Mouse (Mus musculus): Measurements from ENCODE around the gene Zfhx3. TPM values are rescaled to one million over a fixed set of nuclear protein-coding genes. Genes with fewer than 3 reads are reported as not detected.
A peak's percentile ranks its signal among the peaks of the same experiment; 100 is the strongest.

The Zfhx3 gene
- polyA plus RNA-seq, 1 experiment from 2014 or later: 27.5 TPM

GRCm38 (mm10) chr8:108709928-108710606 lies 767.6 kb downstream of the Zfhx3 start:
- H3K9me3 ChIP-seq (replicated peaks; ENCODE audit: control insufficient read depth, low read length): no peaks in the 10 kb centered on the region
- peak overlapping the region; percentile 22; the same call in 1 of the 2 replicates for H3K9ac ChIP-seq (replicated peaks; ENCODE audit: low read length)
- peaks cover 18% of the 10 kb centered on the region for H3K4me1 ChIP-seq (ENCODE audit: control insufficient read depth, insufficient read depth, low read length)
- no peaks in the 10 kb centered on the region for H3K36me3 ChIP-seq (replicated peaks; ENCODE audit: control insufficient read depth, insufficient read depth, low read depth, low read length)
- H3K27ac ChIP-seq (replicated peaks; ENCODE audit: low read depth, low read length): 0 out of 2 replicates have a peak overlapping the region, but pooled peaks have one; percentile 15
- H3K4me2 ChIP-seq (ENCODE audit: low read depth, low read length): no peak overlapping the region; the same call in 1 of the 2 replicates
- no peaks in the 10 kb centered on the region for H3K27me3 ChIP-seq (ENCODE audit: control insufficient read depth, insufficient read depth, low read length)
- DNase-seq (ENCODE audit: low spot score) (no peak), ATAC-seq (replicated peaks; ENCODE audit: insufficient number of reproducible peaks, low FRiP score, low TSS enrichment, low read depth) (no peak)
- no peak overlapping the region for H3K4me3 ChIP-seq (ENCODE audit: low read depth, low read length)
- 16% methylated on average over 13 of the region's 13 CpGs for WGBS

GRCm38 (mm10) chr8:108710607-108711489 lies 768.4 kb downstream of the Zfhx3 start:
- no peaks in the 10 kb centered on the region for H3K36me3 ChIP-seq (replicated peaks; ENCODE audit: control insufficient read depth, insufficient read depth, low read depth, low read length)
- no peaks in the 10 kb centered on the region for H3K9me3 ChIP-seq (replicated peaks; ENCODE audit: control insufficient read depth, low read length)
- H3K27ac ChIP-seq (replicated peaks; ENCODE audit: low read depth, low read length): peak overlapping the region; percentile 29; the same call in 1 of the 2 replicates
- H3K4me1 ChIP-seq (ENCODE audit: control insufficient read depth, insufficient read depth, low read length): peaks cover 18% of the 10 kb centered on the region
- no peaks in the 10 kb centered on the region for H3K27me3 ChIP-seq (ENCODE audit: control insufficient read depth, insufficient read depth, low read length)
- WGBS: 4% methylated on average over 8 of the region's 8 CpGs
- no peak overlapping the region for H3K4me3 ChIP-seq (ENCODE audit: low read depth, low read length)
- ATAC-seq (replicated peaks; ENCODE audit: insufficient number of reproducible peaks, low FRiP score, low TSS enrichment, low read depth): no peak
- H3K9ac ChIP-seq (replicated peaks; ENCODE audit: low read length): peak overlapping the region; percentile 22; the same call in 1 of the 2 replicates
- no peak for DNase-seq (ENCODE audit: low spot score)
- peak overlapping the region; percentile 28; the same call in 1 of the 2 replicates for H3K4me2 ChIP-seq (ENCODE audit: low read depth, low read length)

- peak overlapping the region; percentile 28; the same call in 1 of the 2 replicates for H3K4me2 ChIP-seq (ENCODE audit: low read depth, low read length)
- ATAC-seq (replicated peaks; ENCODE audit: insufficient number of reproducible peaks, low FRiP score, low TSS enrichment, low read depth): no peak
- H3K36me3 ChIP-seq (replicated peaks; ENCODE audit: control insufficient read depth, insufficient read depth, low read depth, low read length): no peaks in the 10 kb centered on the region
- H3K9ac ChIP-seq (replicated peaks; ENCODE audit: low read length): peak overlapping the region; percentile 2; the same call in 1 of the 2 replicates
- no peak overlapping the region for H3K4me3 ChIP-seq (ENCODE audit: low read depth, low read length)
- no peaks in the 10 kb centered on the region for H3K9me3 ChIP-seq (replicated peaks; ENCODE audit: control insufficient read depth, low read length)
- no peaks in the 10 kb centered on the region for H3K27me3 ChIP-seq (ENCODE audit: control insufficient read depth, insufficient read depth, low read length)
- peaks cover 23% of the 10 kb centered on the region for H3K4me1 ChIP-seq (ENCODE audit: control insufficient read depth, insufficient read depth, low read length)
- no peak for DNase-seq (ENCODE audit: low spot score)
- WGBS: 13% methylated on average over 5 of the region's 5 CpGs
- H3K27ac ChIP-seq (replicated peaks; ENCODE audit: low read depth, low read length): peak overlapping the region; percentile 29; the same call in 1 of the 2 replicates
Measured at GRCm38 (mm10) chr8:108711490-108711793, 769.0 kb downstream of the Zfhx3 start.

GRCm38 (mm10) chr8:108712001-108712411 lies 769.6 kb downstream of the Zfhx3 start:
- DNase-seq (ENCODE audit: low spot score) (peak; percentile 26), ATAC-seq (replicated peaks; ENCODE audit: insufficient number of reproducible peaks, low FRiP score, low TSS enrichment, low read depth) (no peak)
- H3K9me3 ChIP-seq (replicated peaks; ENCODE audit: control insufficient read depth, low read length): no peaks in the 10 kb centered on the region
- peak overlapping the region; percentile 28; the same call in 1 of the 2 replicates for H3K4me2 ChIP-seq (ENCODE audit: low read depth, low read length)
- 13% methylated on average over 14 of the region's 14 CpGs for WGBS
- H3K36me3 ChIP-seq (replicated peaks; ENCODE audit: control insufficient read depth, insufficient read depth, low read depth, low read length): no peaks in the 10 kb centered on the region
- H3K9ac ChIP-seq (replicated peaks; ENCODE audit: low read length): peak overlapping the region; percentile 48
- peaks cover 23% of the 10 kb centered on the region for H3K4me1 ChIP-seq (ENCODE audit: control insufficient read depth, insufficient read depth, low read length)
- H3K27me3 ChIP-seq (ENCODE audit: control insufficient read depth, insufficient read depth, low read length): no peaks in the 10 kb centered on the region
- no peak overlapping the region for H3K4me3 ChIP-seq (ENCODE audit: low read depth, low read length)
- H3K27ac ChIP-seq (replicated peaks; ENCODE audit: low read depth, low read length): peak overlapping the region; percentile 29

GRCm38 (mm10) chr8:108712607-108713006 lies 770.2 kb downstream of the Zfhx3 start:
- DNase-seq (ENCODE audit: low spot score) (no peak), ATAC-seq (replicated peaks; ENCODE audit: insufficient number of reproducible peaks, low FRiP score, low TSS enrichment, low read depth) (no peak)
- H3K9ac ChIP-seq (replicated peaks; ENCODE audit: low read length): peak overlapping the region; percentile 92
- H3K4me3 ChIP-seq (ENCODE audit: low read depth, low read length): peak overlapping the region; percentile 3; the same call in 1 of the 2 replicates
- 22% methylated on average over 4 of the region's 4 CpGs for WGBS
- peaks cover 25% of the 10 kb centered on the region for H3K4me1 ChIP-seq (ENCODE audit: control insufficient read depth, insufficient read depth, low read length)
- H3K9me3 ChIP-seq (replicated peaks; ENCODE audit: control insufficient read depth, low read length): no peaks in the 10 kb centered on the region
- H3K27ac ChIP-seq (replicated peaks; ENCODE audit: low read depth, low read length): peak overlapping the region; percentile 29; the same call in 1 of the 2 replicates
- peak overlapping the region; percentile 26; the same call in 1 of the 2 replicates for H3K4me2 ChIP-seq (ENCODE audit: low read depth, low read length)
- no peaks in the 10 kb centered on the region for H3K27me3 ChIP-seq (ENCODE audit: control insufficient read depth, insufficient read depth, low read length)
- no peaks in the 10 kb centered on the region for H3K36me3 ChIP-seq (replicated peaks; ENCODE audit: control insufficient read depth, insufficient read depth, low read depth, low read length)

- no peak for ATAC-seq (replicated peaks; ENCODE audit: insufficient number of reproducible peaks, low FRiP score, low TSS enrichment, low read depth)
- Histone ChIP-seq H3K9ac (replicated peaks; ENCODE audit: low read length) (peak overlapping the region; percentile 92), H3K4me2 (ENCODE audit: low read depth, low read length) (peak overlapping the region; percentile 94), H3K27me3 (ENCODE audit: control insufficient read depth, insufficient read depth, low read length) (no peaks in the 10 kb centered on the region), H3K4me1 (ENCODE audit: control insufficient read depth, insufficient read depth, low read length) (peaks cover 31% of the 10 kb centered on the region), H3K9me3 (replicated peaks; ENCODE audit: control insufficient read depth, low read length) (no peaks in the 10 kb centered on the region), H3K27ac (replicated peaks; ENCODE audit: low read depth, low read length) (peak overlapping the region; percentile 92), H3K36me3 (replicated peaks; ENCODE audit: control insufficient read depth, insufficient read depth, low read depth, low read length) (no peaks in the 10 kb centered on the region), H3K4me3 (ENCODE audit: low read depth, low read length) (peak overlapping the region; percentile 82)
- DNase-seq (ENCODE audit: low spot score): no peak
- WGBS: 4% methylated on average over 19 of the region's 19 CpGs
Measured at GRCm38 (mm10) chr8:108713346-108714142, 771.1 kb downstream of the Zfhx3 start.

GRCm38 (mm10) chr8:108714143-108714635 lies 771.7 kb downstream of the Zfhx3 start:
- Histone ChIP-seq H3K4me1 (ENCODE audit: control insufficient read depth, insufficient read depth, low read length) (peaks cover 31% of the 10 kb centered on the region), H3K27me3 (ENCODE audit: control insufficient read depth, insufficient read depth, low read length) (no peaks in the 10 kb centered on the region), H3K36me3 (replicated peaks; ENCODE audit: control insufficient read depth, insufficient read depth, low read depth, low read length) (no peaks in the 10 kb centered on the region), H3K4me3 (ENCODE audit: low read depth, low read length) (peak overlapping the region; percentile 82), H3K9ac (replicated peaks; ENCODE audit: low read length) (peak overlapping the region; percentile 92), H3K4me2 (ENCODE audit: low read depth, low read length) (peak overlapping the region; percentile 94), H3K9me3 (replicated peaks; ENCODE audit: control insufficient read depth, low read length) (no peaks in the 10 kb centered on the region), H3K27ac (replicated peaks; ENCODE audit: low read depth, low read length) (peak overlapping the region; percentile 92)
- 2% methylated on average over 21 of the region's 21 CpGs for WGBS
- DNase-seq (ENCODE audit: low spot score): no peak
- ATAC-seq (replicated peaks; ENCODE audit: insufficient number of reproducible peaks, low FRiP score, low TSS enrichment, low read depth): peak; percentile 27; the same call in 1 of the 2 replicates

All from embryonic facial prominence, embryonic 11.5 days (tissue).